Mouse (Mus musculus) neural tube, embryonic 11.5 days (tissue): ENCODE measurements around the gene Gpn2. TPM values are rescaled to one million over a fixed set of nuclear protein-coding genes. Genes with fewer than 3 reads are reported as not detected.

Experiments used
- ATAC-seq: fragments of 200-750 bp; cut with Nextera tagmentation; 2 replicates; pipeline ENCODE4 v1.8.0; 2017; ENCODE audit warnings: moderate number of reproducible peaks, mild to moderate bottlenecking, moderate TSS enrichment, moderate library complexity; ENCODE audit not compliant: insufficient read depth, low FRiP score, low TSS enrichment
- DNase-seq: peaks from one replicate; pipeline ENCODE4 v3.0.0-alpha.2; 2015; ENCODE audit warnings: low spot score
- H3K27ac ChIP-seq: fragments of 300-500 bp; sonication (generic); 2 replicates; pipeline ENCODE4 v1.5.1; 2014; ENCODE audit warnings: low read depth, mild to moderate bottlenecking, low read length
- H3K27me3 ChIP-seq: fragments of 300-500 bp; sonication (generic); 2 replicates; pipeline ENCODE4 v1.6.1; 2014; ENCODE audit warnings: mild to moderate bottlenecking, low read length, mixed read lengths; ENCODE audit not compliant: control insufficient read depth, insufficient read depth
- H3K36me3 ChIP-seq: fragments of 300-500 bp; sonication (generic); 2 replicates; pipeline ENCODE4 v1.6.1; 2014; ENCODE audit warnings: mild to moderate bottlenecking, low read length, moderate library complexity, mixed read lengths; ENCODE audit not compliant: control insufficient read depth, insufficient read depth
- H3K4me1 ChIP-seq: fragments of 300-500 bp; sonication (generic); 2 replicates; pipeline ENCODE4 v1.6.1; 2014; ENCODE audit warnings: low read length, mixed read lengths; ENCODE audit not compliant: control insufficient read depth, insufficient read depth
- H3K4me2 ChIP-seq: fragments of 300-500 bp; sonication (generic); 2 replicates; pipeline ENCODE4 v1.6.1; 2014; ENCODE audit warnings: low read depth, mild to moderate bottlenecking, moderate library complexity
- H3K4me3 ChIP-seq: fragments of 300-500 bp; sonication (generic); 2 replicates; pipeline ENCODE4 v1.5.1; 2014; ENCODE audit warnings: low read depth, low read length
- H3K9ac ChIP-seq: fragments of 300-500 bp; sonication (generic); 2 replicates; pipeline ENCODE4 v1.6.1; 2014; ENCODE audit warnings: mild to moderate bottlenecking, low read length
- H3K9me3 ChIP-seq: fragments of 300-500 bp; sonication (generic); 2 replicates; pipeline ENCODE4 v1.6.1; 2016; ENCODE audit warnings: low read length; ENCODE audit not compliant: control insufficient read depth
- WGBS: fragments of 180-500 bp; shearing (Covaris S2); extraction: QIAGEN DNeasy Blood & Tissue Kit; methylation state at CpG from one replicate; pipeline ENCODE4 v1.1.7; 2014; 5-methylcytosine and 5-hydroxymethylcytosine counted together
- microRNA-seq: library from miRNA; unstranded; fragments of <30 nt; microRNA quantifications from one replicate; pipeline ENCODE4, GENCODE M21; 2016
- polyA plus RNA-seq: library from polyadenylated mRNA; unstranded; fragments of >200 nt; fragmentation: Nextera tagmentation; extraction: Ambion mirVana; gene quantifications from 2 replicates; pipeline ENCODE4 v1.2.1, GENCODE M21; 2014

Gpn2 gene
- polyA plus RNA-seq, 1 experiment from 2014 or later = 31.9 TPM

DNA sequence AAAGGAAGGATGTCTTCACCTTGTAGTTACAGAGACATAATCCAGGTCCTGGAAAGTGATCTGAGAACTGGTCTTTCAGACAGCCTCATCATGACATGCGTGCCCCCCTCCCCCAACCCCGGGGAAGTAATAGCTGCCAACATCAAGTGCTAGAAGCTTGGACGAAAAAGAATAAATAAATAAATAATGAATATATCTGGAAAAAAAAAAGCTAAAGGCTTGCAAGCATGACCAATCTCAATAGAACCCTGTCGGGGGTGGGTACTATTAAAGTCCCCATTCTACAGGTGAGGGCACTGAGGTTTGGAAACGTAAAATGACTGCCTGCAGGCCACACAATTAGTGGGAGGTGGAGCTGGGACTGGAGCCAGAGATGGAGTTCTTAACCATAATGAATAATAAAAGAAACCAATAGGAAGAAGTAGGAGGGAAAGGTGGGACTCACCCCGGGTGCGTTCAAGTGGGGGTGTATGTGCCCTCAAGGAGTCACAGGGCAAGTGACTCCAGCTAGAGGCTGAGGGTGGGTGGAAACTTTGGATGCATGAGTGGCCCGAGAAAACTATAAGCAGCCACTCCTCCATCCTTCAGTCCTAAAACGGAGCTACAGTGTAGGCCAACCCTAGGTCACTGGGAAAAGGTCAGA, 47.7 kb downstream of the Gpn2 start:
- Histone ChIP-seq H3K36me3 (no peaks in the 10 kb centered on the region), H3K9me3 (no peaks in the 10 kb centered on the region), H3K4me1 (peaks cover 10% of the 10 kb centered on the region), H3K4me3 (peak overlapping the region; percentile 92), H3K9ac (peak overlapping the region; percentile 93), H3K4me2 (peak overlapping the region; percentile 65), H3K27me3 (no peaks in the 10 kb centered on the region), H3K27ac (no peak overlapping the region)
- DNase-seq (no peak), ATAC-seq (no peak)
- 47% methylated on average over 9 of the region's 9 CpGs for WGBS

DNA sequence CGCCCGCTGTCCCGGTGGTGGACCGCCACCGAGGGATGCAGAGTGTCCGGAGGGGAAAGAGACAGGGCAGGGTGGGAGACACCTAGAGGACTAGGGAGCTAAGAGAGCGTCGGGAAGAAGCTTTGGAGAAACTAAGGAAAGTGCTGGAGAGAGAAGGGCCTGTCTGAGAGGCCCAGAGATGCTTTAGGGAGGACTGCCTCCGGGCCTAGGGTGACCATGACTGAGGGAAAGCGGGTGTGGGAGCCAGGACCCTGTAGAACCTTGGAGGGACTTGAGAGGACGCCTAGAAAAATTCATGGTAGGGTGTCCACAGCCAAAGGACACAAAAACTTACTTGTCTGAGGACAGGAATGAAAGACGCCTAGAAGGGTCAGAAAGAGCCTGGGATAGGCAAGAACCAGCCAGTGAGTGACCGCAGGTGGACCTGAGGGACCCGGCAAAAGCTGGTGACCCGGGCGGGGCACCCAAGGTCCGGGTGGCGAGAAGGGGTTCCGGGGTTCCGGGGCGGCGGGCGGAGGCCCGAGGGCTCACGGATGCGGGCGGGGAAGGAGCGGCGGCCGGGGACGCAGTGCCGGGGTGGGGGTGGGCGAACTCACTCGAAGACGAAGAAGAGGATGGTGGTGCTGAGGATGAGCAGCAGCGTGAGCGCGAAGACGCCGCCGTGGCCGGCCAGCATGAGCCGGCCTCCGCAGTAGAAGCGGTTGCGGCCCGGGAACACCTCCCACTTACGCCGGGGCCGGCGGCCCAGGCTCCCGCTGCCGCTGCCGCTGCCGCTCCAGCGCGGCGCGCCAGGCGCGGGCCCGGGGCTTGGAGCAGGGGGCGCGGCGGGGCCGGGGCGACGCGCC, 48.5 kb downstream of the Gpn2 start:
- ATAC-seq (peak; percentile 35), DNase-seq (peak; percentile 65)
- Histone ChIP-seq H3K27ac (0 out of 2 replicates have a peak overlapping the region, but pooled peaks have one; percentile 60), H3K9me3 (no peaks in the 10 kb centered on the region), H3K36me3 (no peaks in the 10 kb centered on the region), H3K27me3 (no peaks in the 10 kb centered on the region), H3K9ac (peak overlapping the region; percentile 93), H3K4me3 (peak overlapping the region; percentile 92), H3K4me1 (peaks cover 10% of the 10 kb centered on the region), H3K4me2 (peak overlapping the region; percentile 65)
- 2% methylated on average over 49 of the region's 69 CpGs for WGBS

DNA sequence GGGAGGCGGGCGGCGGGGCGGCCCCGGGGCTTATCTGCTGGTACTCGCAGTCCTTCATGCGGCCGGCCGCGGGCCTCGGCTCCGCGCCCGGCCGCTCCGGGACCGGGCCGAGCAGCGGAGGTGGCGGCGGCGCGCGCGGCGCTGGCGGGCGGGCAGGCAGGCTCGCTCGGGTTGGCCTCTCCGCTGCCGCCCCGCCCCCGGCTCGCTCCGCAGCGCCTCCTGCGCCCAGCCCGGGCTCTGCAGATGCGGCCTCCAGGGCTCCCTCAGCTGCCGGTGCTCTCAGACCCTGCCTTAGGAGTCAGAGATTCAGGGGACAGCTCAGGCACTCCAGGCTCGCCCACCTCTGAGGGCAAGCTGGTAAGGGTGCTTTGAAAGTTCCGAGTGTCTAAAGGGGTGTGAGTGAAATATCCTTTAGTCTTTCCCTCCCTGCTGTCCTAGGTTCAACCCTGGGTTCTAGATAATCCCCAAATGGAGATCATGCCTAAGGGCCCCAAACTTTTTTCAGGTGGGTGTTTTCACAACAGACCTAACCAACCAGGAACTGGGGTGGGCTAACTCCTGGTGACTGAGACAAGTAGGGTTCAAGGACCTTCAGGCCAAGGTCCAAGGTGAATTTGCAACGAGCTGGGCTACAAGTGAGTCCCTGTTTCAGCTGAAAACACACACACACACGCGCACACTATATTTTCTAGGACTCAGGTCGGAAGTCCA, 49.3 kb downstream of the Gpn2 start:
- WGBS = 31% methylated on average over 13 of the region's 47 CpGs
- ATAC-seq = peak; percentile 81
- H3K27ac ChIP-seq = 0 out of 2 replicates have a peak overlapping the region, but pooled peaks have one; percentile 60
- peaks cover 10% of the 10 kb centered on the region for H3K4me1 ChIP-seq
- peak overlapping the region; percentile 65 for H3K4me2 ChIP-seq
- no peaks in the 10 kb centered on the region for H3K27me3 ChIP-seq
- no peaks in the 10 kb centered on the region for H3K9me3 ChIP-seq
- H3K4me3 ChIP-seq = peak overlapping the region; percentile 92
- H3K9ac ChIP-seq = peak overlapping the region; percentile 93
- DNase-seq = peak; percentile 92
- H3K36me3 ChIP-seq = no peaks in the 10 kb centered on the region

DNA sequence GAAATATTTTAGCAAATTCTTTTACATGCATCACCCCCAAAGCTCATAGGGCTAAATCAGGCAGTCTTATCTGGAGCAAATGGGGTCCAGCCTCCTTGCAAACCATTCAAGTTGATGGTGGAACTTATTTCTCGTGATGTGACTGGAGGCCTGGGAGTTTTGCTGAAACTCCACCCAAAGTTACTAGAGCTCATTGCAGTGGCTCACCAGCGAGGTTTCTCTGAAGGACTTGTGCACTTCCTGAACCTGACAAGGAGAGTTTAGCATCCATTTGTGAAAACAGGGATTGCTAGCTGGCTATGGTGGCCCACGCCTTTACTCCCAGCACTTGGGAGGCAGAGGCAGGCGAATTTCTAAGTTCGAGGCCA, 49.9 kb downstream of the Gpn2 start:
- no peak overlapping the region for H3K4me3 ChIP-seq
- no peak overlapping the region for H3K9ac ChIP-seq
- no peaks in the 10 kb centered on the region for H3K27me3 ChIP-seq
- no peak overlapping the region for H3K4me2 ChIP-seq
- DNase-seq = no peak
- H3K9me3 ChIP-seq = 0 out of 2 replicates have a peak, but pooled peaks cover under 1% of the 10 kb centered on the region
- no peak overlapping the region for H3K27ac ChIP-seq
- no peaks in the 10 kb centered on the region for H3K36me3 ChIP-seq
- WGBS = 84% methylated on average over 5 of the region's 5 CpGs
- no peak for ATAC-seq
- H3K4me1 ChIP-seq = peaks cover 10% of the 10 kb centered on the region

Small RNAs within 50 kb of the gene (microRNA-seq; reads per million reads assigned to microRNA genes)
- gene Gm23158 = not detected

Other genes starting within 250 kb of the Gpn2 start
- 26.4 and 27.0 TPM in 2 replicates for gene Wdtc1, start 230.9 kb upstream of the Gpn2 start, polyA plus RNA-seq
- gene Slc9a1, start 214.7 kb upstream of the Gpn2 start, polyA plus RNA-seq = 6.9 TPM in 2 replicates
- 0.20 and 0.38 TPM in 2 replicates for gene Tent5b, start 104.2 kb upstream of the Gpn2 start, polyA plus RNA-seq
- gene Trnp1, start 85.8 kb upstream of the Gpn2 start, polyA plus RNA-seq = 2.0 and 2.7 TPM in 2 replicates
- 1.4 and 2.1 TPM in 2 replicates for gene Kdf1, start 65.4 kb upstream of the Gpn2 start, polyA plus RNA-seq
- 301 and 305 TPM in 2 replicates for gene Nudc, start 38.4 kb upstream of the Gpn2 start, polyA plus RNA-seq
- gene Nr0b2, start 31.0 kb upstream of the Gpn2 start, polyA plus RNA-seq = not detected in 2 replicates
- gene Gpatch3, start 9.6 kb upstream of the Gpn2 start, polyA plus RNA-seq = 8.5 and 10.7 TPM in 2 replicates
- gene Sfn, start 17.8 kb downstream of the Gpn2 start, polyA plus RNA-seq = 18.6 and 19.3 TPM in 2 replicates
- gene Zdhhc18, start 65.8 kb downstream of the Gpn2 start, polyA plus RNA-seq = 3.5 and 5.5 TPM in 2 replicates
- 9.2 and 11.9 TPM in 2 replicates for gene Pigv, start 88.3 kb downstream of the Gpn2 start, polyA plus RNA-seq
- 42.5 and 43.1 TPM in 2 replicates for gene Arid1a, start 172.4 kb downstream of the Gpn2 start, polyA plus RNA-seq